Mouse (Mus musculus): ENCODE data around the gene 9930111J21Rik2.
"Not testable (repeated sequence)": the region's sequence is repeated elsewhere in the genome, so short reads cannot be mapped to it uniquely, and the experiment has no call there.

The 9930111J21Rik2 gene

GRCm38 (mm10) chr11:48978240-48978939 lies 72.7 kb downstream of the 9930111J21Rik2 start, which contains the start of gene Olfr56:
Gene Olfr56 (plus strand): TSS chr11:48978889.
- not testable (repeated sequence) for DNase-seq (ENCODE audit: low read depth, low spot score)

- not testable (repeated sequence) for DNase-seq (ENCODE audit: low read depth, low spot score)
Measured at GRCm38 (mm10) chr11:48974686-48975085, 76.4 kb downstream of the 9930111J21Rik2 start.
